Mouse (Mus musculus): ENCODE data around the gene Olig2. TPM values are rescaled to one million over a fixed set of nuclear protein-coding genes. Genes with fewer than 3 reads are reported as not detected.
A peak's percentile ranks its signal among the peaks of the same experiment; 100 is the strongest.

Olig2 gene
- polyA plus RNA-seq, 1 experiment: not detected

GRCm38 (mm10) chr16:91192672-91193354 lies 32.4 kb upstream of the Olig2 start:
- Histone ChIP-seq H3K4me3 (ENCODE audit: low read depth, low read length) (no peak overlapping the region), H3K4me1 (ENCODE audit: control insufficient read depth, insufficient read depth, insufficient read length, low read length) (peaks cover 6% of the 10 kb centered on the region; the same call in 1 of the 2 replicates), H3K27me3 (ENCODE audit: control insufficient read depth, insufficient read depth, low read length) (no peaks in the 10 kb centered on the region), H3K27ac (ENCODE audit: insufficient read depth, low read depth, low read length) (no peak overlapping the region), H3K36me3 (ENCODE audit: control insufficient read depth, insufficient read depth, low read length) (no peaks in the 10 kb centered on the region)
- no peak for TF ChIP-seq POLR2A (IDR thresholded peaks at IDR 0.05; ENCODE audit: low read depth, low read length)
- no peak for TF ChIP-seq CTCF (IDR thresholded peaks at IDR 0.05; ENCODE audit: extremely low read depth, insufficient read length, insufficient replicate concordance, low read depth, low read length)
- WGBS: 52% methylated on average over 15 of the region's 15 CpGs

DNA sequence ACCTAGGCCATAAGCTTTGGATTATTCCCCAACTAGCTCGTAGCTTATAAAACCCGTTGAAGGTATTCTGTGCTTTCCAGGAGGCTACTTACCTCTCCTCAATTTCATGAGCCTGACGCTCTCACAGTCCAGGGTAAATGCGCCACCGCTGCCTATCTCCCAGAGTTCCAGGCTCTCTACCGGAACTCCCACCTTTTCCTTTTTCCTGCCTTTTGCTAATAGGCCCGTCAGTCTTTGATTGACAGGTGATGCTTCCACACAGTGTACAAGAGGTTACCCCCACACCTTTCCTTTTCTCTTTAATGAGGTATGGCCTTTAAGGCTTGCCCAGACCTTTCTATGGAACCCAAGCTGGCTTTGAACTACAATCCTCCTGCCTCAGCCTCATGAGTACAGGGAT lies 25.4 kb upstream of the Olig2 start:
- TF ChIP-seq POLR2A (IDR thresholded peaks at IDR 0.05; ENCODE audit: low read depth, low read length): no peak
- TF ChIP-seq CTCF (IDR thresholded peaks at IDR 0.05; ENCODE audit: extremely low read depth, insufficient read length, insufficient replicate concordance, low read depth, low read length): no peak
- H3K4me1 ChIP-seq (ENCODE audit: control insufficient read depth, insufficient read depth, insufficient read length, low read length): no peaks in the 10 kb centered on the region
- H3K36me3 ChIP-seq (ENCODE audit: control insufficient read depth, insufficient read depth, low read length): no peaks in the 10 kb centered on the region
- no peak overlapping the region for H3K27ac ChIP-seq (ENCODE audit: insufficient read depth, low read depth, low read length)
- H3K4me3 ChIP-seq (ENCODE audit: low read depth, low read length): no peak overlapping the region
- WGBS: 85% methylated on average over 7 of the region's 7 CpGs
- H3K27me3 ChIP-seq (ENCODE audit: control insufficient read depth, insufficient read depth, low read length): no peaks in the 10 kb centered on the region

- 79% methylated on average over 3 of the region's 3 CpGs for WGBS
- Histone ChIP-seq H3K27ac (ENCODE audit: insufficient read depth, low read depth, low read length) (no peak overlapping the region), H3K4me3 (ENCODE audit: low read depth, low read length) (no peak overlapping the region), H3K36me3 (ENCODE audit: control insufficient read depth, insufficient read depth, low read length) (no peaks in the 10 kb centered on the region), H3K4me1 (ENCODE audit: control insufficient read depth, insufficient read depth, insufficient read length, low read length) (no peaks in the 10 kb centered on the region), H3K27me3 (ENCODE audit: control insufficient read depth, insufficient read depth, low read length) (no peaks in the 10 kb centered on the region)
- TF ChIP-seq CTCF (IDR thresholded peaks at IDR 0.05; ENCODE audit: extremely low read depth, insufficient read length, insufficient replicate concordance, low read depth, low read length) (no peak), POLR2A (IDR thresholded peaks at IDR 0.05; ENCODE audit: low read depth, low read length) (no peak)
Measured at GRCm38 (mm10) chr16:91202989-91203388, 22.3 kb upstream of the Olig2 start.

GRCm38 (mm10) chr16:91206371-91206770 lies 18.9 kb upstream of the Olig2 start:
- H3K27ac ChIP-seq (ENCODE audit: insufficient read depth, low read depth, low read length): no peak overlapping the region
- no peaks in the 10 kb centered on the region for H3K36me3 ChIP-seq (ENCODE audit: control insufficient read depth, insufficient read depth, low read length)
- H3K4me1 ChIP-seq (ENCODE audit: control insufficient read depth, insufficient read depth, insufficient read length, low read length): no peaks in the 10 kb centered on the region
- H3K4me3 ChIP-seq (ENCODE audit: low read depth, low read length): no peak overlapping the region
- TF ChIP-seq POLR2A (IDR thresholded peaks at IDR 0.05; ENCODE audit: low read depth, low read length) (no peak), CTCF (IDR thresholded peaks at IDR 0.05; ENCODE audit: extremely low read depth, insufficient read length, insufficient replicate concordance, low read depth, low read length) (no peak)
- 0 out of 2 replicates have a peak, but pooled peaks cover 1% of the 10 kb centered on the region for H3K27me3 ChIP-seq (ENCODE audit: control insufficient read depth, insufficient read depth, low read length)
- WGBS: 91% methylated on average over 1 of the region's 1 CpGs

- Histone ChIP-seq H3K4me3 (ENCODE audit: low read depth, low read length) (no peak overlapping the region), H3K36me3 (ENCODE audit: control insufficient read depth, insufficient read depth, low read length) (no peaks in the 10 kb centered on the region), H3K27ac (ENCODE audit: insufficient read depth, low read depth, low read length) (no peak overlapping the region), H3K4me1 (ENCODE audit: control insufficient read depth, insufficient read depth, insufficient read length, low read length) (no peaks in the 10 kb centered on the region), H3K27me3 (ENCODE audit: control insufficient read depth, insufficient read depth, low read length) (peaks cover 34% of the 10 kb centered on the region)
- WGBS: 26% methylated on average over 6 of the region's 6 CpGs
- TF ChIP-seq CTCF (IDR thresholded peaks at IDR 0.05; ENCODE audit: extremely low read depth, insufficient read length, insufficient replicate concordance, low read depth, low read length) (peak; percentile 19; the same call in 1 of the 2 replicates), POLR2A (IDR thresholded peaks at IDR 0.05; ENCODE audit: low read depth, low read length) (no peak)
Measured at GRCm38 (mm10) chr16:91217077-91217476, 8.2 kb upstream of the Olig2 start.

- H3K4me3 ChIP-seq (ENCODE audit: low read depth, low read length): no peak overlapping the region
- H3K27me3 ChIP-seq (ENCODE audit: control insufficient read depth, insufficient read depth, low read length): peaks cover 42% of the 10 kb centered on the region
- TF ChIP-seq POLR2A (IDR thresholded peaks at IDR 0.05; ENCODE audit: low read depth, low read length) (no peak), CTCF (IDR thresholded peaks at IDR 0.05; ENCODE audit: extremely low read depth, insufficient read length, insufficient replicate concordance, low read depth, low read length) (peak; percentile 37; the same call in 1 of the 2 replicates)
Measured at GRCm38 (mm10) chr16:91217948-91218347, 7.3 kb upstream of the Olig2 start.

GRCm38 (mm10) chr16:91219246-91219645 lies 6.0 kb upstream of the Olig2 start:
- TF ChIP-seq POLR2A (IDR thresholded peaks at IDR 0.05; ENCODE audit: low read depth, low read length): no peak
- TF ChIP-seq CTCF (IDR thresholded peaks at IDR 0.05; ENCODE audit: extremely low read depth, insufficient read length, insufficient replicate concordance, low read depth, low read length): no peak
- 18% methylated on average over 14 of the region's 14 CpGs for WGBS

More at GRCm38 (mm10) chr16:91217948-91218347, 7.3 kb upstream of the Olig2 start:
- Histone ChIP-seq H3K4me1 (ENCODE audit: control insufficient read depth, insufficient read depth, insufficient read length, low read length) (no peaks in the 10 kb centered on the region), H3K27ac (ENCODE audit: insufficient read depth, low read depth, low read length) (no peak overlapping the region), H3K36me3 (ENCODE audit: control insufficient read depth, insufficient read depth, low read length) (no peaks in the 10 kb centered on the region)
- 78% methylated on average over 6 of the region's 6 CpGs for WGBS

More at GRCm38 (mm10) chr16:91219246-91219645, 6.0 kb upstream of the Olig2 start:
- H3K27me3 ChIP-seq (ENCODE audit: control insufficient read depth, insufficient read depth, low read length): peaks cover 51% of the 10 kb centered on the region
- no peaks in the 10 kb centered on the region for H3K36me3 ChIP-seq (ENCODE audit: control insufficient read depth, insufficient read depth, low read length)
- no peaks in the 10 kb centered on the region for H3K4me1 ChIP-seq (ENCODE audit: control insufficient read depth, insufficient read depth, insufficient read length, low read length)
- H3K4me3 ChIP-seq (ENCODE audit: low read depth, low read length): no peak overlapping the region
- no peak overlapping the region for H3K27ac ChIP-seq (ENCODE audit: insufficient read depth, low read depth, low read length)
